Mouse (Mus musculus) bone marrow macrophage, adult 2 months (primary cell): ENCODE data around the gene Mtpn. TPM values are rescaled to one million over a fixed set of nuclear protein-coding genes. Genes with fewer than 3 reads are reported as not detected.

ENCODE experiments used
- H3K27ac ChIP-seq: 2 replicates; pipeline ENCODE4 v1.5.1; 2012; ENCODE audit warnings: low read depth, low read length; ENCODE audit not compliant: insufficient read depth
- H3K4me1 ChIP-seq: 2 replicates; pipeline ENCODE4 v1.6.1; 2012; ENCODE audit warnings: low read length; ENCODE audit not compliant: control insufficient read depth, insufficient read depth
- H3K4me3 ChIP-seq: 2 replicates; pipeline ENCODE4 v1.5.1; 2012; ENCODE audit warnings: mild to moderate bottlenecking, low read length, moderate library complexity; ENCODE audit not compliant: insufficient read depth
- CTCF ChIP-seq: IDR thresholded peaks from 2 replicates; pipeline ENCODE4 v1.5.1; 2012; ENCODE audit warnings: low read depth, mild to moderate bottlenecking, low read length, moderate library complexity
- POLR2A ChIP-seq: IDR thresholded peaks from 2 replicates; pipeline ENCODE4 v1.6.1; 2012; ENCODE audit warnings: mild to moderate bottlenecking, low read depth, low read length, borderline replicate concordance
- polyA plus RNA-seq: library from polyadenylated mRNA; stranded (reverse); fragments of >200 nt; gene quantifications from 2 replicates; pipeline ENCODE4 v1.2.4, GENCODE M21; 2012; ENCODE audit not compliant: missing spikeins, insufficient read depth, insufficient read length

Mtpn gene
- polyA plus RNA-seq, 1 experiment, result 199 TPM

- Histone ChIP-seq H3K4me1 (peaks cover 7% of the 10 kb centered on the region), H3K4me3 (no peak overlapping the region)
Observed at GRCm38 (mm10) chr6:35504781-35505180, 34.9 kb downstream of the Mtpn start.

GRCm38 (mm10) chr6:35502904-35503303 is 36.8 kb downstream of the Mtpn start:
- no peak overlapping the region for H3K4me3 ChIP-seq
- H3K27ac ChIP-seq, result no peak overlapping the region
- no peak for TF ChIP-seq POLR2A
- no peak for TF ChIP-seq CTCF
- peaks cover 7% of the 10 kb centered on the region for H3K4me1 ChIP-seq

More at GRCm38 (mm10) chr6:35504781-35505180, 34.9 kb downstream of the Mtpn start:
- no peak overlapping the region for H3K27ac ChIP-seq
- TF ChIP-seq CTCF (no peak), POLR2A (no peak)

GRCm38 (mm10) chr6:35499978-35500667 is 39.6 kb downstream of the Mtpn start:
- TF ChIP-seq CTCF, result no peak
- TF ChIP-seq POLR2A, result no peak
- Histone ChIP-seq H3K4me3 (no peak overlapping the region), H3K4me1 (peaks cover 7% of the 10 kb centered on the region), H3K27ac (no peak overlapping the region)

GRCm38 (mm10) chr6:35497406-35497805 is 42.3 kb downstream of the Mtpn start:
- no peak overlapping the region for H3K27ac ChIP-seq
- no peak overlapping the region for H3K4me3 ChIP-seq
- H3K4me1 ChIP-seq, result peaks cover 7% of the 10 kb centered on the region
- TF ChIP-seq POLR2A (no peak), CTCF (no peak)

GRCm38 (mm10) chr6:35493851-35494250 is 45.8 kb downstream of the Mtpn start:
- Histone ChIP-seq H3K27ac (no peak overlapping the region), H3K4me1 (no peaks in the 10 kb centered on the region), H3K4me3 (no peak overlapping the region)
- no peak for TF ChIP-seq CTCF
- TF ChIP-seq POLR2A, result no peak

- Histone ChIP-seq H3K4me3 (no peak overlapping the region), H3K4me1 (no peaks in the 10 kb centered on the region), H3K27ac (no peak overlapping the region)
- no peak for TF ChIP-seq POLR2A
- TF ChIP-seq CTCF, result no peak
Observed at GRCm38 (mm10) chr6:35479651-35480335, 59.9 kb downstream of the Mtpn start.

GRCm38 (mm10) chr6:35476830-35477229 is 62.9 kb downstream of the Mtpn start:
- no peak overlapping the region for H3K4me3 ChIP-seq
- TF ChIP-seq CTCF (no peak), POLR2A (no peak)
- no peak overlapping the region for H3K27ac ChIP-seq
- no peaks in the 10 kb centered on the region for H3K4me1 ChIP-seq

- H3K4me3 ChIP-seq, result no peak overlapping the region
- H3K4me1 ChIP-seq, result no peaks in the 10 kb centered on the region
- no peak for TF ChIP-seq CTCF
- no peak for TF ChIP-seq POLR2A
- H3K27ac ChIP-seq, result no peak overlapping the region
Observed at GRCm38 (mm10) chr6:35463450-35464395, 76.0 kb downstream of the Mtpn start.

GRCm38 (mm10) chr6:35462484-35462883 is 77.2 kb downstream of the Mtpn start:
- TF ChIP-seq POLR2A (no peak), CTCF (no peak)
- Histone ChIP-seq H3K4me1 (no peaks in the 10 kb centered on the region), H3K4me3 (no peak overlapping the region), H3K27ac (no peak overlapping the region)

Other genes starting within 250 kb of the Mtpn start
- gene Slc13a4, start 231.8 kb downstream of the Mtpn start, polyA plus RNA-seq, result not detected in 2 replicates
- not detected in 2 replicates for gene Fam180a, start 213.7 kb downstream of the Mtpn start, polyA plus RNA-seq